Mouse (Mus musculus): Measurements from ENCODE around the gene Ssrp1. TPM values are rescaled to one million over a fixed set of nuclear protein-coding genes. Genes with fewer than 3 reads are reported as not detected.

Gene Ssrp1
- polyA plus RNA-seq, 1 experiment from 2014 or later, result 162 TPM

GRCm38 (mm10) chr2:85048168-85048751 is 11.2 kb downstream of the Ssrp1 start:
- H3K9ac ChIP-seq (ENCODE audit: low read depth, low read length), result peak overlapping the region; percentile 83
- peak overlapping the region; percentile 76 for H3K4me3 ChIP-seq (ENCODE audit: low read depth, low read length)
- ATAC-seq, result peak; percentile 76
- H3K4me1 ChIP-seq (ENCODE audit: control insufficient read depth, insufficient read depth, low read length), result peaks cover 30% of the 10 kb centered on the region
- peak overlapping the region; percentile 87 for H3K27ac ChIP-seq (ENCODE audit: low read length)
- H3K36me3 ChIP-seq (ENCODE audit: control insufficient read depth, insufficient read depth, low read length), result peaks cover 29% of the 10 kb centered on the region
- WGBS, result 3% methylated on average over 34 of the region's 44 CpGs
- H3K27me3 ChIP-seq (ENCODE audit: control insufficient read depth, insufficient read depth, low read depth, low read length), result no peaks in the 10 kb centered on the region
- H3K4me2 ChIP-seq (ENCODE audit: low read length), result peak overlapping the region; percentile 61
- H3K9me3 ChIP-seq (replicated peaks; ENCODE audit: control insufficient read depth, low read length, poor library complexity, severe bottlenecking), result no peaks in the 10 kb centered on the region

- no peak for ATAC-seq
- Histone ChIP-seq H3K27me3 (ENCODE audit: control insufficient read depth, insufficient read depth, low read depth, low read length) (no peaks in the 10 kb centered on the region), H3K4me3 (ENCODE audit: low read depth, low read length) (peak overlapping the region; percentile 76), H3K4me1 (ENCODE audit: control insufficient read depth, insufficient read depth, low read length) (peaks cover 30% of the 10 kb centered on the region), H3K9me3 (replicated peaks; ENCODE audit: control insufficient read depth, low read length, poor library complexity, severe bottlenecking) (no peaks in the 10 kb centered on the region), H3K36me3 (ENCODE audit: control insufficient read depth, insufficient read depth, low read length) (peaks cover 23% of the 10 kb centered on the region), H3K27ac (ENCODE audit: low read length) (peak overlapping the region; percentile 87; the same call in 1 of the 2 replicates), H3K9ac (ENCODE audit: low read depth, low read length) (no peak overlapping the region; the same call in 1 of the 2 replicates), H3K4me2 (ENCODE audit: low read length) (peak overlapping the region; percentile 61)
- WGBS, result 66% methylated on average over 4 of the region's 4 CpGs
These were observed 12.2 kb downstream of the Ssrp1 start for GRCm38 (mm10) chr2:85049277-85049676.

- no peaks in the 10 kb centered on the region for H3K27me3 ChIP-seq (ENCODE audit: control insufficient read depth, insufficient read depth, low read depth, low read length)
- H3K27ac ChIP-seq (ENCODE audit: low read length), result peak overlapping the region; percentile 19; the same call in 1 of the 2 replicates
- ATAC-seq, result no peak
- WGBS, result 6% methylated on average over 9 of the region's 10 CpGs
- no peaks in the 10 kb centered on the region for H3K9me3 ChIP-seq (replicated peaks; ENCODE audit: control insufficient read depth, low read length, poor library complexity, severe bottlenecking)
- peaks cover 20% of the 10 kb centered on the region for H3K36me3 ChIP-seq (ENCODE audit: control insufficient read depth, insufficient read depth, low read length)
- H3K4me1 ChIP-seq (ENCODE audit: control insufficient read depth, insufficient read depth, low read length), result peaks cover 30% of the 10 kb centered on the region
- H3K4me3 ChIP-seq (ENCODE audit: low read depth, low read length), result 0 out of 2 replicates have a peak overlapping the region, but pooled peaks have one; percentile 4
- peak overlapping the region; percentile 61 for H3K4me2 ChIP-seq (ENCODE audit: low read length)
- H3K9ac ChIP-seq (ENCODE audit: low read depth, low read length), result 0 out of 2 replicates have a peak overlapping the region, but pooled peaks have one; percentile 28
These were observed 13.1 kb downstream of the Ssrp1 start for GRCm38 (mm10) chr2:85050001-85050634.

GRCm38 (mm10) chr2:85050746-85051145 is 13.7 kb downstream of the Ssrp1 start:
- peaks cover 15% of the 10 kb centered on the region; the same call in 1 of the 2 replicates for H3K36me3 ChIP-seq (ENCODE audit: control insufficient read depth, insufficient read depth, low read length)
- no peaks in the 10 kb centered on the region for H3K27me3 ChIP-seq (ENCODE audit: control insufficient read depth, insufficient read depth, low read depth, low read length)
- H3K27ac ChIP-seq (ENCODE audit: low read length), result no peak overlapping the region
- WGBS, result 62% methylated on average over 9 of the region's 9 CpGs
- no peak for ATAC-seq
- peak overlapping the region; percentile 61 for H3K4me2 ChIP-seq (ENCODE audit: low read length)
- no peaks in the 10 kb centered on the region for H3K9me3 ChIP-seq (replicated peaks; ENCODE audit: control insufficient read depth, low read length, poor library complexity, severe bottlenecking)
- 0 out of 2 replicates have a peak overlapping the region, but pooled peaks have one; percentile 21 for H3K9ac ChIP-seq (ENCODE audit: low read depth, low read length)
- peaks cover 30% of the 10 kb centered on the region for H3K4me1 ChIP-seq (ENCODE audit: control insufficient read depth, insufficient read depth, low read length)
- 0 out of 2 replicates have a peak overlapping the region, but pooled peaks have one; percentile 4 for H3K4me3 ChIP-seq (ENCODE audit: low read depth, low read length)

GRCm38 (mm10) chr2:85053192-85053816 is 16.3 kb downstream of the Ssrp1 start:
- Histone ChIP-seq H3K9ac (ENCODE audit: low read depth, low read length) (no peak overlapping the region), H3K4me2 (ENCODE audit: low read length) (no peak overlapping the region), H3K27me3 (ENCODE audit: control insufficient read depth, insufficient read depth, low read depth, low read length) (no peaks in the 10 kb centered on the region), H3K4me1 (ENCODE audit: control insufficient read depth, insufficient read depth, low read length) (peaks cover 24% of the 10 kb centered on the region), H3K4me3 (ENCODE audit: low read depth, low read length) (no peak overlapping the region), H3K36me3 (ENCODE audit: control insufficient read depth, insufficient read depth, low read length) (peaks cover 18% of the 10 kb centered on the region), H3K9me3 (replicated peaks; ENCODE audit: control insufficient read depth, low read length, poor library complexity, severe bottlenecking) (no peaks in the 10 kb centered on the region), H3K27ac (ENCODE audit: low read length) (no peak overlapping the region)
- 89% methylated on average over 5 of the region's 5 CpGs for WGBS
- no peak for ATAC-seq

GRCm38 (mm10) chr2:85056711-85057110 is 19.7 kb downstream of the Ssrp1 start:
- no peak overlapping the region for H3K27ac ChIP-seq (ENCODE audit: low read length)
- no peak overlapping the region for H3K4me2 ChIP-seq (ENCODE audit: low read length)
- no peaks in the 10 kb centered on the region for H3K27me3 ChIP-seq (ENCODE audit: control insufficient read depth, insufficient read depth, low read depth, low read length)
- H3K9me3 ChIP-seq (replicated peaks; ENCODE audit: control insufficient read depth, low read length, poor library complexity, severe bottlenecking), result no peaks in the 10 kb centered on the region
- ATAC-seq, result no peak
- 87% methylated on average over 5 of the region's 5 CpGs for WGBS
- peaks cover 33% of the 10 kb centered on the region for H3K36me3 ChIP-seq (ENCODE audit: control insufficient read depth, insufficient read depth, low read length)
- no peak overlapping the region for H3K4me3 ChIP-seq (ENCODE audit: low read depth, low read length)
- H3K4me1 ChIP-seq (ENCODE audit: control insufficient read depth, insufficient read depth, low read length), result peaks cover 3% of the 10 kb centered on the region; the same call in 1 of the 2 replicates
- H3K9ac ChIP-seq (ENCODE audit: low read depth, low read length), result no peak overlapping the region

- H3K27ac ChIP-seq (ENCODE audit: low read length), result no peak overlapping the region
- no peaks in the 10 kb centered on the region for H3K9me3 ChIP-seq (replicated peaks; ENCODE audit: control insufficient read depth, low read length, poor library complexity, severe bottlenecking)
- WGBS, result 94% methylated on average over 6 of the region's 6 CpGs
- H3K27me3 ChIP-seq (ENCODE audit: control insufficient read depth, insufficient read depth, low read depth, low read length), result no peaks in the 10 kb centered on the region
- peaks cover 42% of the 10 kb centered on the region for H3K36me3 ChIP-seq (ENCODE audit: control insufficient read depth, insufficient read depth, low read length)
- no peak overlapping the region for H3K4me3 ChIP-seq (ENCODE audit: low read depth, low read length)
- ATAC-seq, result no peak
- H3K4me2 ChIP-seq (ENCODE audit: low read length), result no peak overlapping the region
- peaks cover 3% of the 10 kb centered on the region; the same call in 1 of the 2 replicates for H3K4me1 ChIP-seq (ENCODE audit: control insufficient read depth, insufficient read depth, low read length)
- no peak overlapping the region for H3K9ac ChIP-seq (ENCODE audit: low read depth, low read length)
These were observed 22.6 kb downstream of the Ssrp1 start for GRCm38 (mm10) chr2:85059677-85060076.

- H3K27ac ChIP-seq (ENCODE audit: low read length), result no peak overlapping the region
- ATAC-seq, result no peak
- no peak overlapping the region for H3K4me2 ChIP-seq (ENCODE audit: low read length)
- peaks cover 44% of the 10 kb centered on the region for H3K36me3 ChIP-seq (ENCODE audit: control insufficient read depth, insufficient read depth, low read length)
- WGBS, result 24% methylated on average over 11 of the region's 11 CpGs
- H3K27me3 ChIP-seq (ENCODE audit: control insufficient read depth, insufficient read depth, low read depth, low read length), result no peaks in the 10 kb centered on the region
- H3K4me1 ChIP-seq (ENCODE audit: control insufficient read depth, insufficient read depth, low read length), result peaks cover 3% of the 10 kb centered on the region; the same call in 1 of the 2 replicates
- no peak overlapping the region; the same call in 1 of the 2 replicates for H3K9ac ChIP-seq (ENCODE audit: low read depth, low read length)
- H3K4me3 ChIP-seq (ENCODE audit: low read depth, low read length), result no peak overlapping the region
- no peaks in the 10 kb centered on the region for H3K9me3 ChIP-seq (replicated peaks; ENCODE audit: control insufficient read depth, low read length, poor library complexity, severe bottlenecking)
These were observed 23.6 kb downstream of the Ssrp1 start for GRCm38 (mm10) chr2:85060591-85061060.
